Mouse (Mus musculus) forebrain, embryonic 14.5 days (tissue): Measurements from ENCODE around the gene Dock4. TPM values are rescaled to one million over a fixed set of nuclear protein-coding genes. Genes with fewer than 3 reads are reported as not detected.

Experiments used
- ATAC-seq: fragments of 200-750 bp; cut with Nextera tagmentation; 2 replicates; pipeline ENCODE4 v1.8.0; 2017; ENCODE audit warnings: mild to moderate bottlenecking, moderate library complexity
- DNase-seq: peaks from one replicate; pipeline ENCODE4 v3.0.0-alpha.2; 2015; ENCODE audit warnings: low spot score
- H3K27ac ChIP-seq: fragments of 300-500 bp; sonication (generic); 2 replicates; pipeline ENCODE4 v1.5.1; 2014; ENCODE audit warnings: low read depth, mild to moderate bottlenecking, control low read depth, low read length, moderate library complexity
- H3K27me3 ChIP-seq: fragments of 300-500 bp; sonication (generic); replicated peaks from 2 replicates; pipeline ENCODE4 v1.6.1; 2014; ENCODE audit warnings: low read length, control low read depth, mixed read lengths; ENCODE audit not compliant: control insufficient read depth, insufficient read depth
- H3K36me3 ChIP-seq: fragments of 300-500 bp; sonication (generic); 2 replicates; pipeline ENCODE4 v1.6.1; 2014; ENCODE audit warnings: low read length, control low read depth; ENCODE audit not compliant: control insufficient read depth, insufficient read depth
- H3K4me1 ChIP-seq: fragments of 300-500 bp; sonication (generic); 2 replicates; pipeline ENCODE4 v1.6.1; 2014; ENCODE audit warnings: antibody characterized with exemption, low read length, control low read depth; ENCODE audit not compliant: control insufficient read depth, insufficient read depth
- H3K4me2 ChIP-seq: fragments of 300-500 bp; sonication (generic); 2 replicates; pipeline ENCODE4 v1.6.1; 2014; ENCODE audit warnings: mild to moderate bottlenecking, control low read depth, low read length
- H3K4me3 ChIP-seq: fragments of 300-500 bp; sonication (generic); 2 replicates; pipeline ENCODE4 v1.5.1; 2014; ENCODE audit warnings: low read depth, low read length, control low read depth
- H3K9ac ChIP-seq: fragments of 300-500 bp; sonication (generic); 2 replicates; pipeline ENCODE4 v1.6.1; 2014; ENCODE audit warnings: mild to moderate bottlenecking, low read length, control low read depth, moderate library complexity
- H3K9me3 ChIP-seq: fragments of 300-500 bp; sonication (generic); replicated peaks from 2 replicates; pipeline ENCODE4 v1.6.1; 2016; ENCODE audit warnings: low read length, control low read depth, mixed read lengths; ENCODE audit not compliant: control insufficient read depth
- WGBS: fragments of 180-500 bp; shearing (Covaris S2); extraction: QIAGEN DNeasy Blood & Tissue Kit; methylation state at CpG from one replicate; pipeline ENCODE4 v1.1.7; 2014; 5-methylcytosine and 5-hydroxymethylcytosine counted together
- polyA plus RNA-seq: library from polyadenylated mRNA; unstranded; fragments of >200 nt; fragmentation: Nextera tagmentation; extraction: Ambion mirVana; gene quantifications from 2 replicates; pipeline ENCODE4 v1.2.1, GENCODE M21; 2014

The Dock4 gene
- polyA plus RNA-seq, 1 experiment from 2014 or later = 9.7 TPM

DNA sequence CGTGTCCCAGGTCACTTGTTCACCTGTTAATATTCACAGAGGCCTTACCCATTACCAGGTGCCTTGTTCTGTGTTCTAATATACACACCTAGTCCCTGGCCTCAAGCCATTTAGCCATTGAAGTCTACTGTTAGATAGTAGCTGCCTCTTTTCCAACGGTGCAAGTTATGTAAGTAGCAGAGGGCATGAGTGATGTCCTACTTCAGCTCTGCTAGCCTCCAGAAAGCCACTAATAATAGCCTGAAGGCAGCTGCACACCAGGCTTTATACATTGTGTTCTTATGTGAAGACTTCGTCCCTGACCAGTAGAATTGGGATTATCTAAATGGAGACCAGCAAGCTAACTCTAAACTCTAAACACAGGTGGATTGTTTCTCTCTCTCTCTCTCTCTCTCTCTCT is 285.0 kb downstream of the Dock4 start:
- no peak for DNase-seq
- Histone ChIP-seq H3K36me3 (no peaks in the 10 kb centered on the region), H3K9ac (no peak overlapping the region), H3K4me2 (no peak overlapping the region), H3K4me3 (no peak overlapping the region), H3K27ac (no peak overlapping the region), H3K9me3 (no peaks in the 10 kb centered on the region), H3K27me3 (no peaks in the 10 kb centered on the region), H3K4me1 (no peaks in the 10 kb centered on the region)
- WGBS = 77% methylated on average over 3 of the region's 3 CpGs
- no peak for ATAC-seq

DNA sequence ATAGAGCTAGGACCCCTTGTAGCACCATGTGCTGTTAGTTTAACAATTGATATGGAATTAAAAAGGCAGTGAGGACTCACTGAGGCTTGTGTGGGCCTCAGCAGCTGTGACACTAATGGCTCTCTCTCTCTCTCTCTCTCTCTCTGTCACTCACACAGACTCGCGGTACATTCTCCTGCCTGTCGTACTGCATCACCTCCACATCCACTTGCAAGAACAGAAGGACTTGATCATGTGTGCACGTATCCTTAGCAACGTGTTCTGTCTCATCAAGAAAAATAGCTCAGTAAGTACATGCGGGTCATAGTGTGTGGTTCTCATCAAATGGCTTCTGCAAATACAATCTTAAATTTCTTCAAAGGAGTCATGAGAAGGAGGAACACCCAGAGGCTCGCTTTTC is 299.7 kb downstream of the Dock4 start:
- no peaks in the 10 kb centered on the region for H3K4me1 ChIP-seq
- peaks cover 3% of the 10 kb centered on the region; the same call in 1 of the 2 replicates for H3K36me3 ChIP-seq
- H3K9me3 ChIP-seq = no peaks in the 10 kb centered on the region
- no peak overlapping the region for H3K27ac ChIP-seq
- no peak overlapping the region for H3K4me3 ChIP-seq
- ATAC-seq (no peak), DNase-seq (peak; percentile 13)
- whole genome bisulfite sequencing = 80% methylated on average over 7 of the region's 7 CpGs
- no peak overlapping the region for H3K4me2 ChIP-seq
- H3K27me3 ChIP-seq = no peaks in the 10 kb centered on the region
- H3K9ac ChIP-seq = no peak overlapping the region

- H3K36me3 ChIP-seq = peaks cover 3% of the 10 kb centered on the region; the same call in 1 of the 2 replicates
- no peak overlapping the region for H3K27ac ChIP-seq
- no peaks in the 10 kb centered on the region for H3K4me1 ChIP-seq
- DNase-seq (no peak), ATAC-seq (no peak)
- WGBS = 87% methylated on average over 3 of the region's 3 CpGs
- H3K4me2 ChIP-seq = no peak overlapping the region
- H3K9me3 ChIP-seq = no peaks in the 10 kb centered on the region
- no peak overlapping the region for H3K9ac ChIP-seq
- no peak overlapping the region for H3K4me3 ChIP-seq
- no peaks in the 10 kb centered on the region for H3K27me3 ChIP-seq
These were observed 300.3 kb downstream of the Dock4 start for GRCm38 (mm10) chr12:40746081-40746480.

DNA sequence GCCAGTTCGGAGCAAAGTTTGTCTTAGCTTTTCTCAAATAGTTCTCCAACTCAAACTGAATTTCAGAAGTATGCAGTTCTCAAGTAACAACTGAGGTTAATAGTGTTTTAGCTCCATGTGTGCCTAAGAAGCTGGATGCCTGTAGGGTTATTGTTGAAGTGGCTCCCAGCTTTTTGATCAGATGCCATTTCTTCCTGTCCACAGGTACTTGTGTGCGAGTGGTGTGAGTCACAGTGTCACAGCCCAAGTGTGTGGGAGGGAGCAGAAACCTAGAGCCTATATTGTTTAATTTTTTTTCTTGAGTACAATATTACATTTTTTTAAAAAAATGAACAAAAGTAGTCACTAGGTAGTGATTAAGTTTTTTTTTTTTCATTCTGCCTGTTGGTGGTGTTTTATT is 313.5 kb downstream of the Dock4 start:
- Histone ChIP-seq H3K36me3 (no peaks in the 10 kb centered on the region), H3K4me2 (no peak overlapping the region), H3K27me3 (no peaks in the 10 kb centered on the region), H3K27ac (no peak overlapping the region), H3K9ac (no peak overlapping the region), H3K9me3 (no peaks in the 10 kb centered on the region), H3K4me1 (no peaks in the 10 kb centered on the region), H3K4me3 (no peak overlapping the region)
- DNase-seq = no peak
- 91% methylated on average over 2 of the region's 2 CpGs for WGBS
- no peak for ATAC-seq

DNA sequence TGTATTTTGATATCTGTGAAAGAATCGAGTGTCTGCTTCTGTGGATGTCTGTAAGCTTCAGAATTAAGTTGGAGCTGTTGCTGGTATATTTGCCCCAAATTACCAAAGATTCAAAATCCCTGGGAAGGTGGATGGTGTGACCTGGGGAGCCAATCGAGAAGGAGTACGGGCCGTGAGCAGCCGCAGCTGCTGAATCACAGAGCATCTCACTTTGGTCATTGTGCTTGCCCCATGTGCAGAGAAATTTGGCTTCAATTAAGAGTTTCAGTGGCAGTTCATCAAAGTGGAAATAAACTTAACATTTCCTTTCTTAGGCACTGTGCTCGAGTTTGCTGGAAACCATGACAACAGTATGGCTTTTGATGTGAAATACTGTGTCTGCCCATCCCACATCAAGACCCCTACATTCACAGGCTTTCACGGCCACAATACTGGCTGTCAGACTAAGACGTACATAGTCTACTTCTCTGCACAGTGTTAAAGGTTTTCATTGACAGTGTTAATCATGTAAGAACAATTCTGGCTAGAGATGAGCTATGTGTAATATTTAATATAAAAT is 321.6 kb downstream of the Dock4 start:
- Histone ChIP-seq H3K27ac (no peak overlapping the region), H3K4me2 (no peak overlapping the region), H3K36me3 (no peaks in the 10 kb centered on the region), H3K9me3 (no peaks in the 10 kb centered on the region), H3K4me3 (no peak overlapping the region), H3K4me1 (no peaks in the 10 kb centered on the region), H3K27me3 (no peaks in the 10 kb centered on the region), H3K9ac (no peak overlapping the region)
- DNase-seq (peak; percentile 33), ATAC-seq (peak; percentile 81; the same call in 1 of the 2 replicates)
- WGBS = 33% methylated on average over 8 of the region's 8 CpGs

DNA sequence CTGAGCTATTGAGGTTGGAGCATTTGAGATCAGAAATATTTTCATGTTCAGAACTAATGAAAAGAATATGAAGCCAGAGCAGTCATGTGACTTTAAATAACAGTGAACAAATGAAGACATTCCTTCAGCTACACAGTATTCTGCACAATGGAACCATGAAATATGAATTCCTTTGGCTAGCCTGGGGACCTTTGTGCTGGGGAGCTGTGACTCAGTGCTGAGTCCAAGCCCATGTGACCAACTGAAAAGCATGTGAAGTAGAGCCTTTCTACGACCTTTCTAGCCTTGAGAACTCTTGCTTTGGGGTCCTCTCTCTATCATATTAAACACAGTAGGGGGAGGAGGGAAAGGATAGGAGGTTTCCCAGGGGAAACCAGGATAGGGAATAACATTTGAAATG is 327.3 kb downstream of the Dock4 start:
- H3K27me3 ChIP-seq = no peaks in the 10 kb centered on the region
- no peak overlapping the region for H3K4me3 ChIP-seq
- H3K27ac ChIP-seq = no peak overlapping the region
- DNase-seq (no peak), ATAC-seq (no peak)
- 88% methylated on average over 1 of the region's 1 CpGs for WGBS
- H3K9ac ChIP-seq = no peak overlapping the region
- no peaks in the 10 kb centered on the region for H3K4me1 ChIP-seq
- H3K9me3 ChIP-seq = no peaks in the 10 kb centered on the region
- H3K4me2 ChIP-seq = no peak overlapping the region
- H3K36me3 ChIP-seq = no peaks in the 10 kb centered on the region

DNA sequence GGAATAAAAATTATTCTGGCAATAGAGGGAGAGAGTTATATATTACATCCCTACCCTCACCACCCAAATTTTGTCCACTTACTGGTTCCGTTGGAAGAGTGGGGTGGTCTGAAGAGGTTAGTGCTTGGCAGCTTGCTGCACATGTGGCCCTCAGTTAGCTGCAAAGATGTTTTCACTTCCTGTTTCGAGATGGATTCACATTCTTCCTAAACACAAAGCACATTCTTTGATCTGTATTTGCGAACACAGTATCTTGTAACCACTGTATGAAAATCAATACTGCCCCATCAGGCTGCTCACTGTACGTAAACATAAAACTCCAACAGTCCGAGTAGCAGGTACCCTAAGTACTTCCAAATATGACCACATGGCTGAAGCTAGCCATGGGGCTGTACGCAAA is 335.8 kb downstream of the Dock4 start:
- Histone ChIP-seq H3K4me2 (no peak overlapping the region), H3K9ac (no peak overlapping the region), H3K27ac (no peak overlapping the region), H3K9me3 (no peaks in the 10 kb centered on the region), H3K27me3 (no peaks in the 10 kb centered on the region), H3K36me3 (peaks cover 5% of the 10 kb centered on the region; the same call in 1 of the 2 replicates), H3K4me3 (no peak overlapping the region), H3K4me1 (no peaks in the 10 kb centered on the region)
- WGBS = 93% methylated on average over 6 of the region's 6 CpGs
- ATAC-seq (no peak), DNase-seq (no peak)

DNA sequence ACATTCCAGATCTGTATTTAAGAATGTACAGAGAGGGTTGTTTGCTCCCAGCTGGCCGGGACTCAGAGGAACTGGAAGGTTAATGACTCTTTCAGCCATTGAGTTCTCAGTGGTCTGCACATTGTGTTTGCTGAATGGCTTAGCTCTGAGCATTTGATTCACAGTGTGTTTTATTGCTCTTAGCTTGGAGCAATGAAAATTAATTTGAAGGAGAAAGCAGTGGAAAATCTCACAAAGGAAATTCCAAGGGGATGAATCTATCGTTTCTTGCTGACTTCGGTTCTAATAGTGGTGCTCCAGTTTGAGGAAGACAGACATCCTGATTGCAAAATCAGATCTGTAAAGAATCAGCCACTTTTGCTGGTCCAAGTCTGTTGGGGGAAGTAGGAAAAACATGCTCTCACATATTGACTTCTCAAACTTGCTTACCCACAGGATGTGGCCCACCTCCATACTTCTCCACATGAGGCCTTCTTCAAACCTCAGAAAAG is 342.9 kb downstream of the Dock4 start:
- ATAC-seq = no peak

GRCm38 (mm10) chr12:40789379-40790361 is 343.9 kb downstream of the Dock4 start:
- Histone ChIP-seq H3K4me3 (no peak overlapping the region), H3K4me1 (peaks cover 21% of the 10 kb centered on the region), H3K9me3 (no peaks in the 10 kb centered on the region), H3K27me3 (no peaks in the 10 kb centered on the region), H3K4me2 (no peak overlapping the region), H3K27ac (no peak overlapping the region), H3K9ac (no peak overlapping the region), H3K36me3 (no peaks in the 10 kb centered on the region)
- whole genome bisulfite sequencing = 37% methylated on average over 10 of the region's 10 CpGs
- ATAC-seq = peak; percentile 71; the same call in 1 of the 2 replicates
- peak; percentile 62 for DNase-seq

More for the DNA sequence above, 342.9 kb downstream of the Dock4 start:
- no peaks in the 10 kb centered on the region for H3K27me3 ChIP-seq
- H3K27ac ChIP-seq = no peak overlapping the region
- no peaks in the 10 kb centered on the region for H3K36me3 ChIP-seq
- no peak overlapping the region for H3K4me3 ChIP-seq
- H3K4me2 ChIP-seq = no peak overlapping the region
- no peak for DNase-seq
- peaks cover 21% of the 10 kb centered on the region for H3K4me1 ChIP-seq
- no peak overlapping the region for H3K9ac ChIP-seq
- H3K9me3 ChIP-seq = no peaks in the 10 kb centered on the region
- 10% methylated on average over 3 of the region's 3 CpGs for WGBS
